Mouse (Mus musculus) embryonic fibroblast, embryonic 13.5 days (primary cell): Measurements from ENCODE around the gene Tnfrsf1b. TPM values are rescaled to one million over a fixed set of nuclear protein-coding genes. Genes with fewer than 3 reads are reported as not detected.
A peak's percentile ranks its signal among the peaks of the same experiment; 100 is the strongest.

Experiments
- H3K27ac ChIP-seq: 2 replicates; pipeline ENCODE4 v1.5.1; 2012; ENCODE audit warnings: low read length, control low read depth, inconsistent platforms; ENCODE audit not compliant: insufficient read depth
- H3K4me1 ChIP-seq: 2 replicates; pipeline ENCODE4 v1.6.1; 2011; ENCODE audit warnings: low read length; ENCODE audit not compliant: control insufficient read depth, insufficient read depth
- H3K4me3 ChIP-seq: 2 replicates; pipeline ENCODE4 v1.5.1; 2011; ENCODE audit warnings: mild to moderate bottlenecking, control low read depth, low read length; ENCODE audit not compliant: insufficient read depth
- CTCF ChIP-seq: IDR thresholded peaks from 2 replicates; pipeline ENCODE4 v1.5.1; 2011; ENCODE audit warnings: mild to moderate bottlenecking, control low read depth, low read length, moderate library complexity, borderline replicate concordance; ENCODE audit not compliant: insufficient read depth
- POLR2A ChIP-seq: IDR thresholded peaks from 2 replicates; pipeline ENCODE4 v1.6.1; 2011; ENCODE audit warnings: low read depth, mild to moderate bottlenecking, control low read depth, low read length, moderate library complexity
- polyA plus RNA-seq: library from polyadenylated mRNA; stranded (reverse); fragments of >200 nt; gene quantifications from 2 replicates; pipeline ENCODE4 v1.2.4, GENCODE M21; 2011; ENCODE audit warnings: low read depth; ENCODE audit not compliant: missing spikeins, insufficient read length

The Tnfrsf1b gene
- polyA plus RNA-seq: 30.2 and 40.7 TPM in 2 replicates

- Histone ChIP-seq H3K27ac (peak within 1 kb of the TSS; percentile 7; the same call in 1 of the 2 replicates), H3K4me1 (0 out of 2 replicates have a peak, but pooled peaks cover 2% of the 10 kb centered on the region), H3K4me3 (peak within 1 kb of the TSS; percentile 85)
- TF ChIP-seq CTCF (no peak), POLR2A (peak; percentile 98)
These were observed at the start of gene Tnfrsf1b for GRCm38 (mm10) chr4:145246173-145247011. TSS of gene Tnfrsf1b (minus strand) at chr4:145246870.

GRCm38 (mm10) chr4:145295589-145296300 is 49.1 kb upstream of the Tnfrsf1b start:
- no peak for TF ChIP-seq POLR2A
- no peak for TF ChIP-seq CTCF
- H3K4me3 ChIP-seq: no peak overlapping the region
- H3K27ac ChIP-seq: no peak overlapping the region
- H3K4me1 ChIP-seq: no peaks in the 10 kb centered on the region

- no peak for TF ChIP-seq POLR2A
- TF ChIP-seq CTCF: no peak
- H3K4me3 ChIP-seq: no peak overlapping the region
- H3K4me1 ChIP-seq: no peaks in the 10 kb centered on the region
- no peak overlapping the region for H3K27ac ChIP-seq
These were observed 47.9 kb upstream of the Tnfrsf1b start for GRCm38 (mm10) chr4:145294588-145294987.

- TF ChIP-seq POLR2A: no peak; the same call in 1 of the 2 replicates
- H3K4me3 ChIP-seq: no peak overlapping the region
- no peaks in the 10 kb centered on the region for H3K4me1 ChIP-seq
- no peak overlapping the region for H3K27ac ChIP-seq
These were observed 39.9 kb upstream of the Tnfrsf1b start for GRCm38 (mm10) chr4:145286369-145287120.

- TF ChIP-seq CTCF: no peak
- no peak for TF ChIP-seq POLR2A
- H3K4me1 ChIP-seq: no peaks in the 10 kb centered on the region
- H3K27ac ChIP-seq: no peak overlapping the region
- H3K4me3 ChIP-seq: no peak overlapping the region
These were observed 38.0 kb upstream of the Tnfrsf1b start for GRCm38 (mm10) chr4:145284675-145285074.

GRCm38 (mm10) chr4:145283441-145283840 is 36.8 kb upstream of the Tnfrsf1b start:
- Histone ChIP-seq H3K27ac (no peak overlapping the region), H3K4me1 (no peaks in the 10 kb centered on the region), H3K4me3 (no peak overlapping the region)
- TF ChIP-seq CTCF (no peak), POLR2A (no peak)

GRCm38 (mm10) chr4:145280966-145281365 is 34.3 kb upstream of the Tnfrsf1b start:
- no peak overlapping the region for H3K4me3 ChIP-seq
- H3K27ac ChIP-seq: no peak overlapping the region
- no peaks in the 10 kb centered on the region for H3K4me1 ChIP-seq
- TF ChIP-seq POLR2A (no peak), CTCF (no peak)

- Histone ChIP-seq H3K4me3 (no peak overlapping the region), H3K4me1 (peaks cover 2% of the 10 kb centered on the region; the same call in 1 of the 2 replicates), H3K27ac (peak overlapping the region; percentile 42; the same call in 1 of the 2 replicates)
- TF ChIP-seq POLR2A (no peak), CTCF (no peak)
These were observed 32.2 kb upstream of the Tnfrsf1b start for GRCm38 (mm10) chr4:145278724-145279370.

GRCm38 (mm10) chr4:145278231-145278630 is 31.6 kb upstream of the Tnfrsf1b start:
- TF ChIP-seq CTCF: no peak
- no peak for TF ChIP-seq POLR2A
- Histone ChIP-seq H3K27ac (0 out of 2 replicates have a peak overlapping the region, but pooled peaks have one; percentile 42), H3K4me1 (peaks cover 7% of the 10 kb centered on the region; the same call in 1 of the 2 replicates), H3K4me3 (no peak overlapping the region)
